Mouse (Mus musculus): ENCODE results near the gene Vps45.

GRCm38 (mm10) chr3:96039857-96040662, 18.2 kb downstream of the Vps45 start:
- TF ChIP-seq CTCF (IDR thresholded peaks at IDR 0.05; ENCODE audit: control insufficient read depth, insufficient read depth, insufficient replicate concordance, low read depth, low read length) = no peak
- TF ChIP-seq POLR2A (IDR thresholded peaks at IDR 0.05; ENCODE audit: control insufficient read depth, low read depth, low read length) = no peak
